Mouse (Mus musculus) left cerebral cortex, postnatal 10 days (tissue): ENCODE measurements at regions not wholly inside any gene's neighbourhood (a gene's known extent, or its start where the extent isn't known, plus 50 kb on each side); places are given as distances from the start of the nearest gene placed in this dataset.

ENCODE experiments used
- DNase-seq, 2 experiments: peaks; one replicate each; pipeline ENCODE4 v3.0.0; 2021 to 2022; ENCODE audit warnings: low spot score in 2 of 2, mixed read lengths in 1 of 2; ENCODE audit errors: extremely low spot score in 1 of 2
- intact Hi-C: fragments of 180-260 bp; cut with DNase I; formaldehyde crosslinking; loops from one replicate; pipeline ENCODE4 v1.15.1; 2025

GRCm38 (mm10) chr3:39220011-39220706 lies 333.4 kb downstream of the Fat4 start:
- peak in 1 of 2 experiments; percentile 82 for DNase-seq
- intact Hi-C loops, result no loop called here

GRCm38 (mm10) chr3:39220707-39221034 lies 333.9 kb downstream of the Fat4 start:
- intact Hi-C loops, result no loop called here
- DNase-seq, result peak in 1 of 2 experiments; percentile 27

DNA sequence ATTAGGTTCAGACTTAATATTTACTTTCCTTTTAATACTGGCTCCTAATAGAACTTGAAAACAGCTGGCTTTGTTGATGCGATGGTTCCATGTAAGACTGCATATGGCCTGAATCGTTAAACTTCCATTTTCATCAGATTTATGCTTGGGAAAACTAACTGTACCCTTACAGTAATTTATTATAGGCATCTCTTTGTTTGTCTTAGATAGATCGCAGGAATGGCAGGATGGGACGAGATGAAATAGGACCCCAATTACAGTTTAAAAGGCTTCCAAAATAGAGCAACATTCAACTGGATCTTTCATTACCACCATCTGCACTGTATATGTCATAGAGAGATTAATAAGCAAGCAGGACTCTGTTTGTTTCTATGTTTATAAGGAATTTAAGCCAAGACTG lies 335.3 kb downstream of the Fat4 start:
- intact Hi-C loops, result no loop called here

DNA sequence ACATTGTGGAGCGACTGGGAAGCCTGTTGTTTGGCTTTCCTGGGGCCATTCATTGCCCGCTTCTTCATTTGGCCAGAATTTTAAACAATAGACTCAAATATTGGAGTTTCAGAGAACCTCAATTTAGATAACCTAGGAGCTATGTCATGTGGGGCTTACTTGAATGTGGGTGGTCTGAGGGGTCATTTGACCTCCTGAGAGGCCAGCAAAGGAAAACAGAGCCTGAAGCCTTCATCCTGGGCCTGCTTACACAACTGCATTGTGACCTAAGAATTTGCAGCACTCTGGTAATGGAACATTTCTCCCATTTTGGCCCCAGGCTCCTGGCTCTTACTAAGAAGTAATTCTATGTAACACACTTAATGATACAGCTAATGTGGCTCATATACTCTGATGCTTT lies 348.2 kb downstream of the Fat4 start:
- intact Hi-C loops, result no loop called here
- no peak for DNase-seq

More for the DNA sequence above, 335.3 kb downstream of the Fat4 start:
- DNase-seq, result no peak

DNA sequence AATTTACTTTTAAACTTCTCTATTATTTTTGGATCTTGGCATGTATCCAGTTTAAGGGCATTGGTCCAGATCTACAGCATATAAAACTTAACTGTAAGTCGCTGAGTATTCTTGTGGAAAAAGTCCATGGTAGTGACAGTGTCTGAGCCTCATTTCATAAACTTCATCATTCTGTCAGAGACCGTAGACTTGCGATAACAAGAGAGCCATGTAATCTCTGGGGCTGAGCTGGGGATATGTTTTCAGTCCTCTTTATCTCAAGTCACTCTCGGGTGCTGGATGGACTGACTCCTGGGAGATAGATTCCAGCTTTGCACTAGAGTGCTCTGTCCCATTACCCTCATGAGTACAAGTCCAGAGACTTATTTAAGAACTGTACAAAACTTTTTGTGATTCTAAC lies 362.0 kb downstream of the Fat4 start:
- intact Hi-C loops, result no loop called here
- no peak for DNase-seq

GRCm38 (mm10) chr3:39249224-39249892 lies 362.6 kb downstream of the Fat4 start:
- intact Hi-C loops, result no loop called here
- DNase-seq, result peak in 1 of 2 experiments; percentile 16

DNA sequence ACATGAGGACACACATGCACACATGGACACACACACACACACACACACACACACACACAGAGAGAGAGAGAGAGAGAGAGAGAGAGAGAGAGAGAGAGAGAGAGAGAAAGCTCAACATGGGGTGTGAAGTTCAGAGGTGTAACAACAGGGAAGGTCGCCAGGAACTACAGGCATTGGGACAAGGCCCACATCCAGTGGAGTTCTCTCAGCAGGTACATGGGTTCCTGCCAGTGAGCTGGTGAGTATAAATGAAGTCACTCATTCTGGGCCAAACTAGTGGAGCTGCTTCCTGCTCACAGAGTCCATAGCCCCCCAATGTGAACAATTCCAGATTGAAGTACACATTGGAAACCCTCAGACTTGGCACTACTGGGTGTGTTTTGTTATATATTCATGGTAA lies 366.3 kb downstream of the Fat4 start:
- intact Hi-C loops, result no loop called here
- peak in 1 of 2 experiments; percentile 31 for DNase-seq

- intact Hi-C loops, result no loop called here
- DNase-seq, result no peak
These were observed 378.1 kb downstream of the Fat4 start for GRCm38 (mm10) chr3:39264671-39265430.

DNA sequence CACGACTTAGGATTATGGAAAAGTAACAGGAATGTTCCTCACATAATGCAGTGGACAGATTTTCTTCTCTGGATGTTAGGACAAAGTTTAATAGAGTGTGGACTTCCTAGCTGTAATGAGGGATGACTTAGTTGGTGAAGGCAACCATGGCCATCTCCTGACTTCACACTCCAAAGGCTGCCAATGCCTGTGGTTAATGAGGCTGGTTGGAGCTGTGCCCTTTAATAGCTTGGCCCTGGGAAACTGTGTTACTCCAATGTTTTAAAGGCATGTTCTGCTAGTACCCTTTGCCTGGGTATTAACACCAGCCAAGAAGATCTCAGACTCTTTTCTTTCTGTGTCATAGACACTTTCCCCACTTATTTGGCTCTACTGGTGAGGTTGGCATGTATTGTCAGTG lies 378.9 kb downstream of the Fat4 start:
- intact Hi-C loops, result no loop called here
- DNase-seq, result no peak

DNA sequence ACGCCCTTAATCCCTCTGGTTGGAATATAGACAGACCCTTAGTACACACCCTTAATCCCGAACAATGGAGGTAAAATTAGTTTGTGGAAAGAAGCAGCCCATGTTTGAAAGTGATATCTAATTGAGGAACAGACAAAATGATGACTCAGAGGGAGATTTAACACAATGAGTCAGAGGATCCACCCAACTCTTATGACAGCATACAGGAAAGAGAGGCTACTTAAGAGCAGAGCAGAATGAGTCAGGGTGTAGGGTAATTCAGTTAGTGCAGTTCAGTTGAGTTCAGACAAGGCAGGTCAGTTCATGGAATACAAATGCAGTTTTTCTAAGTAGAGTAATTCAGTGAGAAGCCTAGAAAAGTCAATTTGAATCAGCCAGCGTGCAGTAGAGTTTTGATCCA lies 382.6 kb downstream of the Fat4 start:
- intact Hi-C loops, result no loop called here
- DNase-seq, result no peak

DNA sequence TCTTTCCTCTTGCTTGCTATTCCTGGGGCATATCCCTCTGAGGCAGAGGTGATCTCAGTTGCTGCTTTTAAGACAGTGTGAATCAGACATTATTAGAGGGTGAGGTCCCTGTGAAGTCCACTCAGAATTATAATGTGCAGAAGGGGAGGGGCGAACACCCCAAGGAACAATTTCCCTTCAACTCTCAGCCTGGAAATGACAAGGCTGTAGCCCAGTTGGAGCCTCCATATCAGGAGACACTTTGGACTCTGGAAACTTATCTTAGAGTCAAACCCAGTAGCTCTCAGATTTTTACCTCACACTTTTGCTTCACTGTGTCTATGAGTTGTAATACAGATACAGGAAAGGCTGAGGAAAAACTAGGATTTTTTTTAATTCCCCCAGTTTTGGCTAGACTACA lies 385.9 kb downstream of the Fat4 start:
- intact Hi-C loops, result no loop called here
- DNase-seq, result no peak

GRCm38 (mm10) chr3:39276897-39277296 lies 390.2 kb downstream of the Fat4 start:
- no peak for DNase-seq
- intact Hi-C loops, result no loop called here

DNA sequence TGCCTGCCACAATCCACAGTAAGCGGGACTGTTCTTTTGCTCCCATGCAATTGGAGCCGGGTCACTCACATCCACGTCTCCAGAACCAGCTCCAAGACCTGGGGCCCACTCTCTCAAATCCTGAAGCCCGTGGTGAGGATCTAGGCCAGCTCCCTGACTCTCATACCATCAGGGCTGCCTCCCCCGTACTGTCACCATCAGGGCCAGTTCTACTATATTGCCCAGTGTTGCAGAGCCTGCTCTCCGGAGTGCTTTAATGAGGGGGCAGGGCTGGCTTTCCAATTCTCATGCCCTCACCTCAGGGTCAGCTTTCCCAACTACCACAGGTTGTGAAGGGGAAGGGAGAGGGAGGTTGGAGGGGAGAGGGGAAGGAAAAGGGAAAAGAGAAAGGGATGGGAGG lies 390.6 kb downstream of the Fat4 start:
- DNase-seq, result no peak
- intact Hi-C loops, result no loop called here

- DNase-seq, result no peak
- intact Hi-C loops, result no loop called here
These were observed 408.5 kb downstream of the Fat4 start for GRCm38 (mm10) chr3:39295255-39295654.

- intact Hi-C loops, result no loop called here
- DNase-seq, result no peak
These were observed 409.5 kb downstream of the Fat4 start for GRCm38 (mm10) chr3:39296257-39296656.

DNA sequence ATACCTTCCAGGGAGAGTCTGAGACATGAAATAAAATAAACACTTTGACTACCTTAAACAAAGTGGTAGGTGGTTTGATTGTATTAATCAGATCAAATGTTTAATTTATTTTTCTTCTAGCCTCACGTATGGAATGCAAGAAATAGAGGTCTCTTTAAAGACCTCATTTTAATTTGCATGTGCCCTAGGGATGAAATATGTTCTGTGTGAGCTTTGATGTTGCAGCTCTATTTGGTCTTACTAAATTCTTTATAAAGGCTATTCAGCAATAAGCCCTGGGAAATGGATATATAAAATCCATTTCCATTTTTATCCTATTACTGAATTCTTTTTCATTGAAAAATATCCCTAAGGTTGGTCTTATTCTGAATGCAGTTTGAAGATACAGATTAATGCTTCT lies 422.7 kb downstream of the Fat4 start:
- intact Hi-C loops, result no loop called here
- DNase-seq, result no peak

DNA sequence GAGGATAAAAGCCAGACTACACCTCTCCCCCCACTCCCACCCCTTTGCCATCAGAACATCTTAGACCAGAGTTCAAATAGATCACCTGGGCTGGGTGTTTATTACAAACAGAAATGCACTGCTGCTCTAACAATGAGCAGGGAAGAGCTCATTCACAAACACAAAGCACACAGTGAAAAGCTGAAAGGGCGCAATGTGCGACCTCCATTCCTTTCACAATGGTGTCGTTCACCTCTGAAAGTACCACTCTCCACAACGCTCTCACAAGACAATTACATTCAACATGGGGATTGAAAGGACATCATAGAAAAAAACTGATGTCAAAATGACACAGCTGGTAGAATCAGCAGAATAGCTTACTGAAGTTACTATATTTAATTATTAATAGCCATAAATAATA lies 426.8 kb downstream of the Fat4 start:
- intact Hi-C loops, result no loop called here
- DNase-seq, result no peak

DNA sequence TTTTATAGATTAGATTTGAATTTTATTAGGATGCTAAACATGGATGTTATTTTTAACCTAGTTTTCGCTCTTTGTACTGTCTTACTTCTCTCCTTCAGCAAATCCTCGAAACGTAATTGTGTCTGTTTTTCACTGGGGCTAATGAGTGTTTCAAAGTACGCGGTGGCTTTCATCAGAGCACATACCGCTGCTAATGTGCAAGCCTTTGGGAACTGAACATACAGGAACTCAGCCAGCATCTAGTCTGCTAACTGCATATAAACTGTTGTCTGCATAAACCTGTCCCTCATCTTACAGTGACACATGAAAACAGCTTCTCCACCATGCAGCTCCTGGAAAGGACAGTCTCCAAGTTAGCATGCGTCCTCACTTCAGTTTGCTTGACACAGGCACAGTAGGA lies 434.1 kb downstream of the Fat4 start:
- intact Hi-C loops, result no loop called here

GRCm38 (mm10) chr3:39322225-39322624 lies 435.5 kb downstream of the Fat4 start:
- no peak for DNase-seq
- intact Hi-C loops, result no loop called here

More for the DNA sequence above, 434.1 kb downstream of the Fat4 start:
- no peak for DNase-seq

- intact Hi-C loops, result no loop called here
- no peak for DNase-seq
These were observed 449.0 kb downstream of the Fat4 start for GRCm38 (mm10) chr3:39335612-39336230.
